Mouse (Mus musculus): Measurements from ENCODE around the gene Stat3. TPM values are rescaled to one million over a fixed set of nuclear protein-coding genes. Genes with fewer than 3 reads are reported as not detected.

Stat3 gene
- polyA plus RNA-seq, 1 experiment = 102 TPM

GRCm38 (mm10) chr11:100863141-100863540 is 76.2 kb downstream of the Stat3 start:
- no peak for DNase-seq (ENCODE audit: low read depth, low spot score)
- 93% methylated on average over 10 of the region's 10 CpGs for WGBS

- WGBS = 73% methylated on average over 3 of the region's 3 CpGs
- no peak for DNase-seq (ENCODE audit: low read depth, low spot score)
Observed at GRCm38 (mm10) chr11:100861836-100862235, 77.5 kb downstream of the Stat3 start.

- WGBS = 90% methylated on average over 7 of the region's 7 CpGs
- no peak for DNase-seq (ENCODE audit: low read depth, low spot score)
Observed at GRCm38 (mm10) chr11:100861335-100861734, 78.0 kb downstream of the Stat3 start.

GRCm38 (mm10) chr11:100860198-100861048 is 78.9 kb downstream of the Stat3 start:
- 1% methylated on average over 55 of the region's 55 CpGs for WGBS
- no peak for DNase-seq (ENCODE audit: low read depth, low spot score)

GRCm38 (mm10) chr11:100859579-100860075 is 79.7 kb downstream of the Stat3 start:
- DNase-seq (ENCODE audit: low read depth, low spot score) = no peak
- 23% methylated on average over 6 of the region's 6 CpGs for WGBS

- no peak for DNase-seq (ENCODE audit: low read depth, low spot score)
- WGBS = 23% methylated on average over 9 of the region's 9 CpGs
Observed at GRCm38 (mm10) chr11:100858935-100859578, 80.3 kb downstream of the Stat3 start, which contains the start of gene Stat5a. Stat5a (plus strand) TSS chr11:100859351.

GRCm38 (mm10) chr11:100857960-100858359 is 81.4 kb downstream of the Stat3 start:
- DNase-seq (ENCODE audit: low read depth, low spot score) = no peak
- WGBS = 45% methylated on average over 6 of the region's 6 CpGs

GRCm38 (mm10) chr11:100855178-100855577 is 84.2 kb downstream of the Stat3 start:
- WGBS = 93% methylated on average over 4 of the region's 4 CpGs
- DNase-seq (ENCODE audit: low read depth, low spot score) = no peak

GRCm38 (mm10) chr11:100854268-100854667 is 85.1 kb downstream of the Stat3 start:
- WGBS = 23% methylated on average over 4 of the region's 4 CpGs
- no peak for DNase-seq (ENCODE audit: low read depth, low spot score)

- WGBS = 88% methylated on average over 5 of the region's 5 CpGs
- DNase-seq (ENCODE audit: low read depth, low spot score) = no peak
Observed at GRCm38 (mm10) chr11:100853018-100853417, 86.3 kb downstream of the Stat3 start.

GRCm38 (mm10) chr11:100852088-100852487 is 87.3 kb downstream of the Stat3 start:
- 62% methylated on average over 2 of the region's 2 CpGs for WGBS
- no peak for DNase-seq (ENCODE audit: low read depth, low spot score)

- DNase-seq (ENCODE audit: low read depth, low spot score) = no peak
- WGBS = 4% methylated on average over 33 of the region's 33 CpGs
Observed at GRCm38 (mm10) chr11:100850778-100851528, 88.4 kb downstream of the Stat3 start.

GRCm38 (mm10) chr11:100850038-100850777 is 89.1 kb downstream of the Stat3 start, which contains the start of gene Stat5b:
Stat5b (minus strand) TSS chr11:100850724.
- DNase-seq (ENCODE audit: low read depth, low spot score) = no peak
- WGBS = under 1% methylated on average over 101 of the region's 104 CpGs

GRCm38 (mm10) chr11:100849456-100850037 is 89.8 kb downstream of the Stat3 start:
- 4% methylated on average over 13 of the region's 13 CpGs for WGBS
- DNase-seq (ENCODE audit: low read depth, low spot score) = no peak

- no peak for DNase-seq (ENCODE audit: low read depth, low spot score)
- WGBS = 58% methylated on average over 6 of the region's 6 CpGs
Observed at GRCm38 (mm10) chr11:100848789-100849379, 90.5 kb downstream of the Stat3 start.

GRCm38 (mm10) chr11:100848080-100848479 is 91.3 kb downstream of the Stat3 start:
- whole genome bisulfite sequencing = 44% methylated on average over 4 of the region's 4 CpGs
- DNase-seq (ENCODE audit: low read depth, low spot score) = no peak

- DNase-seq (ENCODE audit: low read depth, low spot score) = no peak
- 85% methylated on average over 4 of the region's 4 CpGs for WGBS
Observed at GRCm38 (mm10) chr11:100847572-100847971, 91.8 kb downstream of the Stat3 start.

- DNase-seq (ENCODE audit: low read depth, low spot score) = no peak
- WGBS = 60% methylated on average over 6 of the region's 6 CpGs
Observed at GRCm38 (mm10) chr11:100845793-100846192, 93.5 kb downstream of the Stat3 start.

GRCm38 (mm10) chr11:100844121-100844520 is 95.2 kb downstream of the Stat3 start:
- no peak for DNase-seq (ENCODE audit: low read depth, low spot score)
- 92% methylated on average over 4 of the region's 4 CpGs for WGBS

Data from large intestine, adult 2 months (tissue).